Mouse (Mus musculus): Measurements from ENCODE around the gene Efcab11.

DNA sequence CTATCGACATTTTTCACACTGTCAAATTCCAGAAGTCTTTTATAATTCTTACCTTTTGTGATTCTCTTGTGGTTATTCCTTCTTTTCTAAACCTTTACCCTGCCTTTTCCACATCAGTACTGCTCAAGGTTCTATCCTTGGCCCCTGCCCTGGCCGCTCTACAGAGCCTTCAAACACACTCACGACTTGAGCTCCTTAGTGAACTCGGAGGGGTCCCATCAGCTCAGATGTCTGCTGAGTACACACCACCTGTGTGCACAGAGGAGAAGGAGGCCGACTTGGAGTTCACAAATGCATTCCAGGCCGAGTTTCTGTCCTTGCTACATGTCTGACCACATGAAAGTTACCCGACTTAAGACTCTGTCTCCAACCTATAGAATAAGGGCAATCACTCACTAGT is 113.2 kb downstream of the Efcab11 start:
- TF ChIP-seq CTCF (IDR thresholded peaks at IDR 0.05; ENCODE audit: low read depth) = no peak
- no peak for TF ChIP-seq EP300 (IDR thresholded peaks at IDR 0.05; ENCODE audit: low read depth)
